Mouse (Mus musculus): ENCODE measurements around the gene Cklf. TPM values are rescaled to one million over a fixed set of nuclear protein-coding genes. Genes with fewer than 3 reads are reported as not detected.

Cklf gene
- 33.6 to 48.9 TPM (median 35.8 TPM) in 3 replicates for total RNA-seq (2017)

DNA sequence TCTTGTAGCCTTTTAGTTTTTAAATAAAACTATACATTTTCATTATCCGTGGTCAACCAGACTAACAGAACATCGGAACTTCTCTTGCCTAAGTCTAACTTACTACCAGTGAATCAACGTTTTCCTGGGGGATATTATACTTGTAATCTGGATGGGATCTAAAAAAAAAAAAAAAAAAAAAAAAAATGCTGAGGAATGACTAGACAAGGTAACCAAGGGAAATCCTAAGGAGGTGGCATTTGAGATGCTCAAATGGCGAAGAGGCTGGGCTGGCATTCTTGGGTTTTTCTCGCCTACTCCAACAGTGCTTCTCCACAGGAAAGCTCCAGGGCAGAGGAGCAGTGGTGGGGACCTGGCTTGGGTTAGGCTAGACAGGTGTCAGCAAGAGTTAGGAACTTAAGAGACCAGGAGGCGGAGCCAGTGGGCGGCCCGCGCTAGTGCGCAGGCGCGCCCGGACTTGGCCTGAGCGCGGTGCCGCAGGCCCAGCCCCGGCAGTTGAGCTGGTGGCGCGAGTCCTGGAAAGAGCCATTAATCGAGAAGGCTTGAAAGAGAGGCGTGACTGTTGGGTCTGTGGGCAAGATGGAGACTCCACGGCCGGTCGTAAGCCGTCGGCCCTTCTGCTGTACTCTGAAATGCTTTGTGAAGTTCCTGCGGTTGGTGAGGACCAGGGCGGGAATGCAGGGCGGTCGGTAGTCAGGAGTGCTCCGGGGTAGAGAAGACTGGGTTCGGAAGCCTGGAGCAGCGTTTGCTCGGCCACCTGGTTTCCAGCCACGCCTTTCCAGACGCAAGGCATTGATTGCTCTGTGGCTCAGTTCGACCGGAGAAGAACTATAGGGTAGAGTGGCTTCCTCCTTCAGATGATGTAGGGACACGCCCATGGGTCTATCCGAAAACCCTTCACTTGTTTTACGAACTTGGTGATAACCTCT is at the start of gene Cklf:
TSS of gene Cklf (plus strand) at position 423 of the 929 bp plus-strand sequence.
- ATAC-seq (replicated peaks; ENCODE audit: insufficient number of reproducible peaks, low FRiP score, low TSS enrichment, poor library complexity, severe bottlenecking), result peak; percentile 28

DNA sequence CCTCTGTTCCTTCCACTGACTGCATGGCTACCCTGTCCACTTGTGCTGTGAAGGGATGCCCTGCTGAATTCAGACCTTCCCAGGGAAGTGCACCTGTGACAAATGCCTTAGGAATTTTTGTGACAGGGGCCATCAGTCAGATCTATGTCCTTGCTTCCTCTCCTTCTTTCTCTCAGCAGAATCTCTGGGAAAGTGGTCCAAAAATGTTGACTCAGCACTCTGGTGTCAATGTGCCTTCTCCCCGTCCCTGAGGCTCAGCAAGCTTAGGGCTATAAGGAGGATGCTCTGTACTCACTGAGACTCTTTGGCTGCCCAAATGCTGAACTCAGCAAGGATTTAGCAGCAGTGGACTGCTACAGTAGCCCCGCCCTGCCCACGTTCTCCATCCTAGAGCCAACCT is 49.0 kb upstream of the Cklf start:
- no peak for ATAC-seq (replicated peaks; ENCODE audit: insufficient number of reproducible peaks, low FRiP score, low TSS enrichment, poor library complexity, severe bottlenecking)

DNA sequence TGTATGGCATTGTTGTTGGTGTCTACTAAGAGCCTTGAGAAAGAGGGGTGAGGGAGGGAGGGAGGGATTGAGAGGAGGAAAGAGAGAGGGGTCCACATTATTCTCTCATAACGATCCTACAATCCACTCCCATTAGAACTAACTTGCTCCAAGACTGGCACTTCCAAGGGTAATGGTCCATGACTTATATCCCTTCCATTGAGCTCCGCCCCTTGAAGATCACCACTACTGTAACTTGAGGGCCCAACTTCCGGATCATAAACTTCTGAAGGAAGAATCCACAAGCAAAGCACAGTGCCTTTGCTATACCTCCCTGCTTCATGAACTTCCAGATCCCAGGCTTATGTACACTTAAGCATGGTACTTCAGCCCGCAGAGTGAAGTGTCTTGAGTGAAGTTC is 48.3 kb upstream of the Cklf start:
- no peak for ATAC-seq (replicated peaks; ENCODE audit: insufficient number of reproducible peaks, low FRiP score, low TSS enrichment, poor library complexity, severe bottlenecking)

DNA sequence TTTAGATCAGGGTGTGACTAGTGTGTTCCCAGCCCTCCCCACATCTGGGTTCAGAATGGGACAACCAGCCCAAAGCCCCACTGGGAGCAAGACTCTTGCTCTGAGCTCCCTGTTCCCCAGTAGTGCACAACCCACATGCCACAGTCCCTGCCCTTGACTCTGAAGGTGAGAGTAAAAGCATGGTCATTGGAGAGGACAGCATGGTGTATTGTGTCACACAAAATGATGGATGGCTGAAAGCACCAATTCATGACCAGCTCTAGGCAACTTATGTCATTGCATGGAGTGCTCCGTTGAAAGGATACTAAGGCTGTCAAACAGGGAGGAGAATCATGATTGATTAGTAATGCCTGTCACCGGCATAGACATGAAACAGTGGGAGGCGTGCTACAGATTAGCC is 45.4 kb upstream of the Cklf start:
- ATAC-seq (replicated peaks; ENCODE audit: insufficient number of reproducible peaks, low FRiP score, low TSS enrichment, poor library complexity, severe bottlenecking), result no peak

DNA sequence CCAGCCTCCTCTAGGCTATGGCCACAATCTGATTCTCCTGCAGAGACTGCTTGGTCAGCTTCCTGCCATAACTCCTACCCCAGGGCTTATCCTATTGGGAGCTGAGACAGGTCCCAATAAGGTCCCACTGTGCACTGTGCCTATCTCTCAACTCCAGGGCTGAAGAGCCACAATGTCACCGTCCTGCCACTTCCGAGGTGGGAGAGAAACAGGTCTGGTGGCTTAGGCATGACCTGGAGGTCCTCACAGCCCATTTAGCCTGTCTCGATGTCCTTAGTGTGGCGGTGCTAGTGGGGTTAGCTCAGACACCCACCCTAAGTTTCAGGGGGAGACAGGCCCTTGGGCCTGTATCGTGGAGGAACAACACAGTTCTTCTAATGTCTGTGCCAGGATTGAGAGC is 33.1 kb upstream of the Cklf start:
- ATAC-seq (replicated peaks; ENCODE audit: insufficient number of reproducible peaks, low FRiP score, low TSS enrichment, poor library complexity, severe bottlenecking), result no peak

DNA sequence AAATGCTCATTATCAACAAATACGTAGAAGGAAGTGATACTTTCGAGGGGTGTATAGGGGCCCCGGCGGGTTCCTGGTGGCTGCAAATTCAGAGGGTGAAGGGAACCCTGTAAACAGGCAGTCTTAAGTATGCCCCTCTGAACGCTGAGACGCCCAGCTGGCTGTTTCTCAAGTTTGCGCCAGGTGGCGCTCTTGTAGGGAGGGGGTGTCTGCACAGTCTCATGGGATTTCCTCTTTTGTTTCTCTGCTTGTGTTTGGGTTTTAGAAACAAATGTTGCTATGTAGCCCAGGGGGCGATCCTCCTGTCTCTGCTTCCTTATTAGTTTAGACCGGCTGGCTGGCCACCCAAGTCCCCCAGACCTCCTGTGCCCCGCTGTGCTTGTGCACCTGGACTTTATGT is 31.6 kb upstream of the Cklf start:
- peak; percentile 74 for ATAC-seq (replicated peaks; ENCODE audit: insufficient number of reproducible peaks, low FRiP score, low TSS enrichment, poor library complexity, severe bottlenecking)

DNA sequence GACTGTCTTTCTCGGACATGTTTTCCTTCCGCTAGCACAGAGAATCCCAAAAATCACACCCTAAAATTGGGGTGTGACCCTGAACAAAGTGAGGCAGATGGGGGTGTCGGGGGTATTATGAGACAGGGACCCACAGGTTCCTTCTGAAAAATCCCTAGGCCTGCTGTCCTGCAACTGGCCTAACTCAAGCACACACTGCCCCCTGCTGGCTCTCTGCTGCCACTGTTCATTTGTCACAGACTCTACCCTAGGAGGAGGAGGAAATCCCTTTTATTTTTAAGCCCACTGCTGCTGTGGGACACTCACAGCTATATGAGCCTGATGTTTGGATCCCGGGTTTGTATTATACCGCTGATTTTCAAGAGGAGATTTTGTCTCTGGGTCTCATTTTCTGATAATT is 30.9 kb upstream of the Cklf start:
- ATAC-seq (replicated peaks; ENCODE audit: insufficient number of reproducible peaks, low FRiP score, low TSS enrichment, poor library complexity, severe bottlenecking), result peak; percentile 54; the same call in 1 of the 2 replicates

DNA sequence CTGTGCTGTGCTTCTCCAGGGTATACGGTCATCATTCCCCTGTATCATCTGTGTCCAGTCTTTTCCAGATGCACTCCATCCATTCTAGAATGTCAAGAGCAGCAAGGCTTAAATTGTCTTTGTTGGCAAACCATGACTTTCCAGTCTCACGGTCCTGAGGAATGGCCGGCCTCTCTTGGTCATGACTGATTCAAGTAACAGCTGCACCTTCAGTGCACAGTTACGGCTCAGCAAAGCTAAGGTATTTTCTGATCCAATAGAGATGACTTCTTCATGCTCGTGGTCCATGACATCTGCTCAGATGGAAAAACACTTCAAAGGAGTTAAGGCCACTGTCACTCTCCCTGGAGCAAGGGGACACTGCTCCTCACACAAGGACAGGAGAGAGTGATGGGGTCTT is 23.6 kb upstream of the Cklf start:
- no peak for ATAC-seq (replicated peaks; ENCODE audit: insufficient number of reproducible peaks, low FRiP score, low TSS enrichment, poor library complexity, severe bottlenecking)

DNA sequence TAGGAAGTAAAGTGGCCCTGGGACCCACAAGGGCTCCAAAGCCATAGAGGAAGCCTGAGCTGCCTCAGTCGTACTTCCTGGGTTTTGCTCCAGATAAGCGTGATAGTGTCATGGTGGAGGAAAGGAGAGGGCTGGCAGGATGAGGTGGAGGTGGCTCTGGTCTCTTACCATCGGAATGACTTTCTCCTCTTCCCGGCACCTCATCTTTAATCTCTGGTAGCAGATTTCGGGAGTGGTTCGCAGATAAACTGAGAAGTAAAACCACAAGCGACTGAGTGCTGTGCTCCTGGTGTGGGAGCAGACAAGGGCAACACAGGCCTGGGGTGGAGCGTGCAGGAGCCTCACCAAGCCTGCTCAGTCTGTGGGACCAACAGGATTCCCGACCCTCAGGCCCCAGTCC is 20.3 kb upstream of the Cklf start:
- no peak for ATAC-seq (replicated peaks; ENCODE audit: insufficient number of reproducible peaks, low FRiP score, low TSS enrichment, poor library complexity, severe bottlenecking)

DNA sequence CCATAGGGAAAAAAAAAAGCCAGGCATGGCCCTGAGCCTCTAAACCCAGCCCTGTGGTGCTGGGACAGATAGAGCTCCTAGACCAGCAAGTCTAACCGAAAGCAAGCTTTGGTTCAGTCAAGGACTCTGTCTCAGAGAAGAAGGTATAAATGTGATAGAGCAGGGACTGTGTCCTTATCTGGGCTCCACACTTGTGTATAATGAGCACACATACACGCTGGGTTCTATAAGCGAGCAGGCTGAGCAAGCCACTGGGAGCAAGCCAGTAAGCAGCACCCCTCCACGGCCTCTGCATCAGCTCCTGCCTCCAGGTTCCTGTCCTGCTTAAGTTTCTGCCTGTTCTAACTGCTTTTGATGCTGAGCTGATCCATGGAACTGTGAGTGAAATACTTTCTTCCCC is 18.6 kb upstream of the Cklf start:
- no peak for ATAC-seq (replicated peaks; ENCODE audit: insufficient number of reproducible peaks, low FRiP score, low TSS enrichment, poor library complexity, severe bottlenecking)

DNA sequence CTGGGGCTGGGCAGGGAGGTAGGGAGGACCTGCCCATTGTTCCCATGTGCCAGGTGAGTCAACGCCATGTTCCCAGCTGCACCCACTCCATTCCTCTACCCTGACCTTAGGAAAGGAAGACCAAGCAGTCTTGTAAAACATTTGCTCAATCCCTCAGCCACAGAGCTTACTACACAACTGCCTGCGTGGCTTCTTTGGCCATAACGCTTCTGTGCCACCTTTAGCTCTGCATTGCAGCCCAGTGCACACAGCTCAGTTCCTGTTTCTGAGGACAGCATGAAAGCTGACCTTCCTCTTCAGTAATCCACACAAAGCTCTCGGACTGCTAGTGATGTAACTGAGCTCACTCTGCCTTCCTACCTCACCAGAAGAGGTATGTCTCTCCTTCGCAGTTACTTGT is 17.7 kb upstream of the Cklf start:
- peak; percentile 48 for ATAC-seq (replicated peaks; ENCODE audit: insufficient number of reproducible peaks, low FRiP score, low TSS enrichment, poor library complexity, severe bottlenecking)

DNA sequence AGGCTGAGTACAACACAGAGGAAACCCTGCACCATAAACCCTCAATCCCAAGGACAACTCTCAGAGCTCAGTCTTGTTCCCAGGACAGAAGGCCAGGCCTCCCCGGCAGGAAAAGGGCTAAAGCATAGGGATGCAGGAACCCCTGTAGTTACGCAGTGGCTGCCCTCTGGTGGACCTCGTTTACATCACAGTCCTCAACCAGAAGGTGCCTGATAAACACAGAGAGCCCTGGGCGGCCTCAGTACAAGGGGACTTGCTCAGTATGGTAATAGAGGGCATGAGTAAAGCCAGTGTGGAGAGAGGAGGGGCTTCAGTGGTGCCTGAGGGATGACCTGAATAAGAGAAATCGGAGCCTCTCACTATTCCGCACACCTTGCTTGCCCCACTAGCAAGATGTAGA is 16.1 kb upstream of the Cklf start:
- no peak for ATAC-seq (replicated peaks; ENCODE audit: insufficient number of reproducible peaks, low FRiP score, low TSS enrichment, poor library complexity, severe bottlenecking)

DNA sequence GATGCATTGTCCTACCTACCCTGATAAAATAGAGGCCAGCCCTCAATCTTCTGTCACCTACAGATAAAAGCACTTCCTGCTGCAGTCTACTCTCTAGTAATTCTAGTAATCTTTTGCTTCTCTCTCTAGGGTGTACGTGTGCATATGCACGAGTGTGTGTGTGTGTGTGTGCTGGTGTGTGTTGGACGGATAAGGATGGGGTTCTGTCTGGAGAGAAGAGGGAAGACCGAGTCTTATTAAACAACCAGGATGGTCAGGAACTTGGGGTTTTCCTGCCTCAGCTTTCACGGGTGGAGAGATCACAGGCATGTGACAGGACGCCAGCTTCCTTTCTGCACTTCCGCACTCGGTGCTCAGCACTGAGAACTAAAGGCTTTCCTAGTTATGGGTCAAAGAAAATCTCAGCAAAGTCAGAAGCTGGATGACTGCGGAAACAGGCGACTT is 11.2 kb upstream of the Cklf start:
- no peak for ATAC-seq (replicated peaks; ENCODE audit: insufficient number of reproducible peaks, low FRiP score, low TSS enrichment, poor library complexity, severe bottlenecking)

DNA sequence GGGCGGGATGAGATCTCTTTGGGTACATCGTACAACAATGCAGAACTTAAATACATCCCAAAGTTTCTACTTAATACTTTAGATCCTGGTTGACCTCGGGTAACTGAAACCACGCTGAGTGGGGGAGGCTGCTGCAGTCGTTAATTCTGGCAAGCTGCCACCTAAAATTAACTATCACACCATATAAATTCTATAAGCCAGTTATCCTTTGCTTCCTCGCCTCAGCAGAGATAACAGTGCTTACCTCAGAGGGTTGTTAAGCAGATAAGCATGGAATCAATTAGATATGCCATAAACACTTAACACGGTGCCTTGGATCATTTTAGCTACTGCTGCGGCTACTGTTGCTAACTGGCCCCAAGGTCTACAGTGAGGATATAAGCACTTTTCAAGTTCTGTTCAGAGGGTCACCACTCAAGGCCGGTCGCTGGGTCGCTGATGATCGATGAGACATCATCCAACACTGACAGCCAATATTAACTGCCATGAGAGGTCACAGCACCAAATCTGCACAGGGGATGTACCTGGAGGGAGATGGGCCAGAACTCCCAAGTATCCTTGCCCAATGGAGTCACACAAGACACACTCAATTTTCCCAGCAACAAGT is 8.5 kb upstream of the Cklf start:
- no peak for ATAC-seq (replicated peaks; ENCODE audit: insufficient number of reproducible peaks, low FRiP score, low TSS enrichment, poor library complexity, severe bottlenecking)

DNA sequence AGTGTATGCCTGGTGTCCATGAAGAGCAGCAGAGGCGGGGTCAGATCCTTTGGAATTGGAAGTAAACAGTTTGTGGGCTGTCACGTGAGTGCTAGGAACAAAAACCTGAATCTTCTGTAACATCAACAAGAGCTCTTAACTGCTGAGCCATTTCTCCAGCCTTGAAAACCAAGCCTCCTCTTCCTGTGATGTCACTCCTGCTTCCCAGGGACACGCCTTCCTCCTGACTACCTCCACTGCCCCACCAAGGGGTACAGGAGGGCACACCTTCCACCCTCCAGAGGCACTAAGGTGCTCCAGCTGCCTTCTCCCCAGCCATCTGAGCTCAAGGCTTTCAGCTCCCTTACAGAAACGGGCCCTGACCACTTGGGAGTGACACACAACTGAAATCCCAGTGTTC is 4.0 kb upstream of the Cklf start:
- no peak for ATAC-seq (replicated peaks; ENCODE audit: insufficient number of reproducible peaks, low FRiP score, low TSS enrichment, poor library complexity, severe bottlenecking)

DNA sequence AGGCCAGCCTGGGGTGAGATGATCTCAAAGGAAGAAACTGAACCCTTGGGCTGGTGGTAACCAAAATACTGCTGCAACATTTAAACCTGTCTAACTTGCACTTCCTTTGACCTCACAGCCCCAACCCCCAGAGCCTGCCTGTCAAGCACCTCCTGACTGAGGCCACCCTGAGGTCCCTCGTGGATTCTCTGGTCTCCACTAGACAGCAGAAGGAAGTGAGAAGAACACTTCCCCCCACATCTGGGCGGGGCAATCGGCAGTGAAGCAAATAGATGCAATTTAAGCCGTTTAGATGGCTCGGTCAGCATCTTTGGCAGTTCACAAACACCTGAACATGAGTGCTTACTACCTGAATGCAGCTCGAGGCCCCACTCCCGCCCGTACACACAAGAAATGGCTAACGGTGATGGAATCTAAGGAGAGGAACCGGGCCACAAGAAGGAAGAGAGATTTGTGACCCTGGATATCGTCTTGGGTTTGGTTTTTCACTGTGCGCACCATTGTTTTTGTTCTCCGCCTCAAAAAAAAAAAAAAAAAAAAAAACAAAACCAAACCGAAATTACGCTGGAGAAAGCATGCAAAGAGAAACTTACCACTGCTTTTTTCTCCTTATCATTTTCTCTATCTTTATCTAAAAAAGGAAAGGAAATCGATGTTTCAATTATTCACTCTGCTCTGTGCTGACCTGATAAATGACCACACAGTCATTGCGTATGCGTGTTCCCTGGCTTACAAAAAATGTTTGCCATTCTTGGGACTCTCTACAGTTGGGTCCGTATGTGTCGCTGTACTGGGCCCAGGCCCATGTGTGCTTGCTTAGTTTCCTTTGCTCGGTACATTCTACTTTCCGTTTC is 3.4 kb upstream of the Cklf start:
- peak; percentile 64 for ATAC-seq (replicated peaks; ENCODE audit: insufficient number of reproducible peaks, low FRiP score, low TSS enrichment, poor library complexity, severe bottlenecking)

DNA sequence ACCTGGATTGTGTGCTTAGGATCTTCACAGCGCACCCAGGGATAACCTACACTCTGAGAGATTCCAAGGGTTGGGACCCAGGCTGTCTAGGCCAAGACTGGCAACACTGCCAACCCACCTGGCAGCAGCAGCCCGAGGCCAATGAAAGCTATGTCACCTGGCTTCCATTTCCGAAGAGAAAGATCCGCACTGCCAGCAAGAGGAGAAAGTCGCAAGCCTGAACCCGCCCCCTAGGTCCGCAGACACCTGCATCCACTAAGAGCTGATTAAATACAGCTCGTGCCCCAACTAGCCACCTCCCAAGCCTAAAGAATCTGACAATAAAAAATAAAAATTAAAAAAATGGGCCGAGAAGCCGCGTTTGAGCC is 2.8 kb upstream of the Cklf start:
- ATAC-seq (replicated peaks; ENCODE audit: insufficient number of reproducible peaks, low FRiP score, low TSS enrichment, poor library complexity, severe bottlenecking), result no peak

DNA sequence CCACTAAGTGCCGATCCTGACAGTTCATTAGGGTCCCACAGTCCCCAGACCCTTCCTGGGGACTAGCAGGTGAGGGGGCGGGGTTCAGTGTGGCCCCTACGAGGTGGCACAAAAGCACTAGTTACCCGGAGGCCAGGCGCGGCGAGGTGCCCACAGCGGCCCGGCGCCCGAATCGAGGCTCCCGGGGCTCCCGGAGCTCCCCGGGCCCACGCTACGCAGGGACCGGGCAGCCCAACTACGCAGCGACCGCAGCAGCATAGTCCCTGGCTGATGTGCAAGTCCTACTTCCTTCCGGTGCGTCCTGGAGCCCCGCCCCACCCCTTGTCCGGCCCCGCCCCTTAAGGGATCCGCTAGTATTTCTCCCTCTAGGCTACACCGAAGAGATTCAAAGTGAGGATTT is 2.4 kb upstream of the Cklf start, which contains the start of gene Tk2:
TSS of gene Tk2 (minus strand) at position 283 of the 400 bp plus-strand sequence.
- peak; percentile 74 for ATAC-seq (replicated peaks; ENCODE audit: insufficient number of reproducible peaks, low FRiP score, low TSS enrichment, poor library complexity, severe bottlenecking)

DNA sequence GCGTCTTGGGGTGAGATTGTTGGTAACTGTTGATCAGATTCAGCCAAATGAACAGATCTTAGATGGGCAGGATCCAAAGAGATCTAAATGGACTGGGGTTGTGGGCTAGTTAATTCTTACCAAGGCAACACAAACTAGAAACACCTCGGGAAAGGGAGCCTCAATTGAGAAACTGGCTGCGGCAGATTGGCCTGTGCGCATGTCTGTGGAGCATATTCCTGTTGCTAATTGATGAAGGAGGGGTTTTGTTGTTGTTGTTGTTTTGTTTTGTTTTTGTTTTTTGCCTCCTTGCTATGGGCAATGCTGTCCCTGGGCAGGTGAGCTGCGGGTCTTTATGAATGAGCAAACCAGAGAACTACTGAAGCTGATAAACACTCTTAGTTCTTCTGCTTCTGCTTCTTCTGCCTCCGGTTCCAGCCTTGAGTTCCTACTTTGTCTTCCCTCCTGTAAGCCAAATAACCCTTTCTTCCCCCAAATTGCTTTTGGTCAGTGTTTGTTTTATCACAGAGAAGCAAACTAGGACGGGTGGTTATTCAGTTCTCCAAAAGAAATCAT is 1.1 kb upstream of the Cklf start:
- ATAC-seq (replicated peaks; ENCODE audit: insufficient number of reproducible peaks, low FRiP score, low TSS enrichment, poor library complexity, severe bottlenecking), result no peak
